Mouse (Mus musculus) MEL (cell line): ENCODE measurements at regions not wholly inside any gene's neighbourhood (a gene's known extent, or its start where the extent isn't known, plus 50 kb on each side); places are given as distances from the start of the nearest gene placed in this dataset.

Source experiments
- DNase-seq: peaks from one replicate; pipeline ENCODE4 v3.0.0; 2011; ENCODE audit warnings: low read depth, low spot score
- H3K27ac ChIP-seq: 2 replicates; pipeline ENCODE4 v1.5.1; 2012; ENCODE audit warnings: low read depth, mild to moderate bottlenecking, control low read depth, low read length, moderate library complexity; ENCODE audit not compliant: control insufficient read depth
- H3K27me3 ChIP-seq, 2 experiments: fragments of 150-350 bp in 1 of 2; sonication (generic) in 1 of 2; 2 replicates each; pipeline ENCODE4 v1.6.1; 2012; ENCODE audit warnings: low read length in 2 of 2, mild to moderate bottlenecking in 2 of 2, improper control_type of control experiment in 1 of 2, moderate library complexity in 1 of 2; ENCODE audit not compliant: insufficient read depth in 2 of 2, control insufficient read depth in 1 of 2
- H3K36me3 ChIP-seq, 2 experiments: 2 replicates each; pipeline ENCODE4 v1.6.1; 2012 to 2014; ENCODE audit warnings: low read length in 2 of 2, improper control_type of control experiment in 1 of 2, inconsistent platforms in 1 of 2, mild to moderate bottlenecking in 1 of 2; ENCODE audit not compliant: insufficient read depth in 2 of 2, control insufficient read depth in 1 of 2
- H3K4me1 ChIP-seq, 2 experiments: fragments of 150-350 bp in 1 of 2; sonication (generic) in 1 of 2; 2 replicates each; pipeline ENCODE4 v1.6.1; 2012; ENCODE audit warnings: low read length in 2 of 2, improper control_type of control experiment in 1 of 2, mild to moderate bottlenecking in 1 of 2; ENCODE audit not compliant: insufficient read depth in 2 of 2, control insufficient read depth in 1 of 2
- H3K4me3 ChIP-seq, 2 experiments: fragments of 150-350 bp in 1 of 2; sonication (generic) in 1 of 2; 2 replicates each; pipeline ENCODE4 v1.5.1; 2012; ENCODE audit warnings: low read depth in 2 of 2, low read length in 2 of 2, mild to moderate bottlenecking in 2 of 2, moderate library complexity in 2 of 2, control low read depth in 1 of 2, improper control_type of control experiment in 1 of 2; ENCODE audit not compliant: control insufficient read depth in 1 of 2, insufficient read depth in 1 of 2
- H3K79me2 ChIP-seq: 2 replicates; pipeline ENCODE4 v1.6.1; 2012; ENCODE audit warnings: mild to moderate bottlenecking, low read length, moderate library complexity; ENCODE audit not compliant: control insufficient read depth, poor library complexity, insufficient read depth
- H3K9ac ChIP-seq: 2 replicates; pipeline ENCODE4 v1.6.1; 2012; ENCODE audit warnings: low read depth, mild to moderate bottlenecking, control low read depth, low read length, moderate library complexity; ENCODE audit not compliant: control insufficient read depth, poor library complexity, severe bottlenecking
- H3K9me3 ChIP-seq: fragments of 150-350 bp; sonication (generic); replicated peaks from 2 replicates; pipeline ENCODE4 v1.6.1; 2012; ENCODE audit warnings: mild to moderate bottlenecking, low read length, improper control_type of control experiment, moderate library complexity; ENCODE audit not compliant: insufficient read depth
- BHLHE40 ChIP-seq: IDR thresholded peaks from 2 replicates; pipeline ENCODE4 v1.6.1; 2012; ENCODE audit warnings: low read depth, mild to moderate bottlenecking, inconsistent platforms, low read length, improper control_type of control experiment, borderline replicate concordance
- CHD1 ChIP-seq: IDR thresholded peaks from 2 replicates; pipeline ENCODE4 v1.6.1; 2012; ENCODE audit warnings: low read depth, mild to moderate bottlenecking, inconsistent platforms, low read length, improper control_type of control experiment
- CTCF ChIP-seq, 3 experiments: IDR thresholded peaks in 2 of 3; conservative IDR thresholded peaks in 1 of 3; 2 replicates each; pipeline ENCODE4 v1.5.1; 2011 to 2012; ENCODE audit warnings: low read length in 3 of 3, low read depth in 2 of 3, mild to moderate bottlenecking in 2 of 3, improper control_type of control experiment in 1 of 3, inconsistent platforms in 1 of 3, mixed read lengths in 1 of 3, moderate library complexity in 1 of 3; ENCODE audit not compliant: control insufficient read depth in 1 of 3, insufficient read depth in 1 of 3, poor library complexity in 1 of 3, severe bottlenecking in 1 of 3
- E2F4 ChIP-seq: IDR thresholded peaks from 2 replicates; pipeline ENCODE4 v1.6.1; 2011; ENCODE audit warnings: low read depth, low read length, improper control_type of control experiment, borderline replicate concordance
- ELF1 ChIP-seq: IDR thresholded peaks from 2 replicates; pipeline ENCODE4 v1.6.1; 2014; ENCODE audit warnings: low read depth, mild to moderate bottlenecking, inconsistent platforms, low read length, improper control_type of control experiment, moderate library complexity
- ETS1 ChIP-seq: IDR thresholded peaks from 2 replicates; pipeline ENCODE4 v1.6.1; 2012; ENCODE audit warnings: low read depth, mild to moderate bottlenecking, inconsistent platforms, low read length, improper control_type of control experiment, moderate library complexity
- HCFC1 ChIP-seq: IDR thresholded peaks from 2 replicates; pipeline ENCODE4 v1.6.1; 2012; ENCODE audit warnings: low read depth, mild to moderate bottlenecking, inconsistent platforms, low read length, improper control_type of control experiment, moderate library complexity
- JUND ChIP-seq: IDR thresholded peaks from 2 replicates; pipeline ENCODE4 v1.6.1; 2011; ENCODE audit warnings: low read depth, mild to moderate bottlenecking, improper control_type of control experiment, low read length
- KAT2A ChIP-seq: conservative IDR thresholded peaks from 2 replicates; pipeline ENCODE4 v1.6.1; 2012; ENCODE audit warnings: low read depth, low read length, improper control_type of control experiment, inconsistent platforms
- MAX ChIP-seq: IDR thresholded peaks from 2 replicates; pipeline ENCODE4 v1.6.1; 2011; ENCODE audit warnings: low read length, improper control_type of control experiment
- MXI1 ChIP-seq: IDR thresholded peaks from 2 replicates; pipeline ENCODE4 v1.6.1; 2011; ENCODE audit warnings: mild to moderate bottlenecking, low read depth, low read length, improper control_type of control experiment
- MYB ChIP-seq: IDR thresholded peaks from 2 replicates; pipeline ENCODE4 v1.6.1; 2011; ENCODE audit warnings: mild to moderate bottlenecking, low read depth, low read length, improper control_type of control experiment
- MYC ChIP-seq: IDR thresholded peaks from 2 replicates; pipeline ENCODE4 v1.6.1; 2011; ENCODE audit warnings: low read depth, mild to moderate bottlenecking, low read length, improper control_type of control experiment, moderate library complexity
- POLR2AphosphoS2 ChIP-seq: IDR thresholded peaks from 2 replicates; pipeline ENCODE4 v1.6.1; 2011; ENCODE audit warnings: low read length, improper control_type of control experiment
- POLR2AphosphoS5 ChIP-seq: IDR thresholded peaks from 2 replicates; pipeline ENCODE4 v1.6.1; 2012; ENCODE audit warnings: low read depth, borderline replicate concordance, mild to moderate bottlenecking, inconsistent platforms, low read length, moderate library complexity, mixed read lengths
- RCOR1 ChIP-seq: IDR thresholded peaks from 2 replicates; pipeline ENCODE4 v1.6.1; 2012; ENCODE audit warnings: low read depth, mild to moderate bottlenecking, inconsistent platforms, low read length, improper control_type of control experiment
- SIN3A ChIP-seq: IDR thresholded peaks from 2 replicates; pipeline ENCODE4 v1.6.1; 2012; ENCODE audit warnings: low read length, improper control_type of control experiment, inconsistent platforms
- SMC3 ChIP-seq: IDR thresholded peaks from 2 replicates; pipeline ENCODE4 v1.6.1; 2011; ENCODE audit warnings: low read depth, low read length, improper control_type of control experiment
- TAL1 ChIP-seq: IDR thresholded peaks from 2 replicates; pipeline ENCODE4 v1.6.1; 2012; ENCODE audit warnings: mild to moderate bottlenecking, inconsistent platforms, low read length, moderate library complexity, mixed read lengths
- UBTF ChIP-seq: IDR thresholded peaks from 2 replicates; pipeline ENCODE4 v1.6.1; 2012; ENCODE audit warnings: low read depth, mild to moderate bottlenecking, inconsistent platforms, low read length, improper control_type of control experiment, moderate library complexity, borderline replicate concordance; ENCODE audit not compliant: insufficient read depth
- USF1 ChIP-seq: IDR thresholded peaks from 2 replicates; pipeline ENCODE4 v1.6.1; 2014; ENCODE audit warnings: low read depth, mild to moderate bottlenecking, inconsistent platforms, low read length, improper control_type of control experiment, moderate library complexity
- USF2 ChIP-seq, 2 experiments: IDR thresholded peaks; 2 replicates each; pipeline ENCODE4 v1.6.1; 2011 to 2012; ENCODE audit warnings: improper control_type of control experiment in 2 of 2, low read length in 2 of 2, borderline replicate concordance in 1 of 2, inconsistent platforms in 1 of 2, low read depth in 1 of 2, mild to moderate bottlenecking in 1 of 2; ENCODE audit not compliant: insufficient read depth in 1 of 2
- ZC3H11A ChIP-seq: IDR thresholded peaks from 2 replicates; pipeline ENCODE4 v1.6.1; 2012; ENCODE audit warnings: low read depth, mild to moderate bottlenecking, inconsistent platforms, low read length, improper control_type of control experiment
- ZMIZ1 ChIP-seq: IDR thresholded peaks from 2 replicates; pipeline ENCODE4 v1.6.1; 2012; ENCODE audit warnings: low read depth, mild to moderate bottlenecking, inconsistent platforms, low read length, improper control_type of control experiment, moderate library complexity
- ZNF384 ChIP-seq: IDR thresholded peaks from 2 replicates; pipeline ENCODE4 v1.6.1; 2012; ENCODE audit warnings: low read depth, mild to moderate bottlenecking, inconsistent platforms, low read length, improper control_type of control experiment

DNA sequence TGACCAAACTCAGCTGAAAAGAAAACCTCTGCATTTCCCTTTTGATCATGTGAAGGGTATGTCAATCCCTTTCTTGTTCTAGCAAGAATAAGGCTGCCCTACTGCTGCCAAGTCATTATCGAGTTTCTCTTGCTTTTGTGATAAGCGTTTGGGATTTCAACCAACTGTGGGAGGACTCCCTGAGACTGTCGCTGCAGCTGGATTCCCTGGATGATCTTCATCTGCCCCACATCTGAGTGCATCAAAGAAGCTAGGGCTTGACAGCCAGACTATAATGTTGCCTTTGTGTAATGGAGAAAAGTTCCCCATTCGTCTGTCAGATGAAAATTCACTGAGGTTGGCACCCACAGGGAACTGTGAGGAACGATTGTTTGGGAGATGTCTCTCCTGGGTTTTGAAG lies 147.4 kb upstream of the Ptprk start:
- Histone ChIP-seq H3K36me3 (no peaks in the 10 kb centered on the region), H3K27ac (no peak overlapping the region)
- TF ChIP-seq ETS1 (no peak), CTCF (IDR thresholded peaks at IDR 0.05 in 2 of 3, conservative IDR thresholded peaks at IDR 0.05 in 1 of 3; ENCODE audit: control insufficient read depth in 1 of 3, insufficient read depth in 1 of 3, low read depth in 2 of 3, low read length in 3 of 3, poor library complexity in 1 of 3, severe bottlenecking in 1 of 3) (no peak), USF2 (IDR thresholded peaks at IDR 0.05; ENCODE audit: borderline replicate concordance in 1 of 2, insufficient read depth in 1 of 2, low read depth in 1 of 2, low read length in 2 of 2) (no peak), POLR2AphosphoS5 (no peak), ZC3H11A (no peak), MXI1 (no peak), USF1 (no peak), MYB (no peak), HCFC1 (no peak), UBTF (no peak), MAX (no peak), KAT2A (no peak)

DNA sequence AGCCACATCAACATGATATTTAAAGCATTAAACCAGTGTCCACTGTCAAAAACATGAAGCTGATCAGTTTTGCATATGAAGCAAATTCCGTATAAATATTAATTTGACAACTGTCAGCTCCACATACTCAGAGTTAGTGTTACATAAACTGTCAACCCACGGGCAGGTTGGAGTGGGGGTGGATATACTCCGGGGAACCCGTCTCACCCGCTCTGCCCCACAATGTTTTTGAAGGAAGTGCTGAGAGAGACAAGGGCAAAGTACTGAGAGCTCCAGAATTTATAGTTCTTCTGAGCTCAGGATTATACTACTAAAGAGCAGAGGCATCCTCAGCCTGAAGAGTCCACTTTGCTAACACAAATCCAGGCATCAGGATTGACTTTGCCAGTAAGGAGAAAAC lies 132.5 kb upstream of the Ptprk start:
- Histone ChIP-seq H3K79me2 (no peaks in the 10 kb centered on the region), H3K4me3 (no peak overlapping the region), H3K27ac (no peak overlapping the region), H3K4me1 (no peaks in the 10 kb centered on the region), H3K36me3 (no peaks in the 10 kb centered on the region), H3K9ac (no peak overlapping the region), H3K9me3 (no peaks in the 10 kb centered on the region), H3K27me3 (no peaks in the 10 kb centered on the region)
- DNase-seq: no peak
- TF ChIP-seq MYC (no peak), ZNF384 (no peak), MYB (no peak), ELF1 (no peak), ZMIZ1 (no peak), POLR2AphosphoS5 (no peak), BHLHE40 (no peak), ETS1 (no peak), TAL1 (no peak), ZC3H11A (no peak), SMC3 (no peak), UBTF (no peak), POLR2AphosphoS2 (no peak), JUND (no peak), MXI1 (no peak), CHD1 (no peak), RCOR1 (no peak), SIN3A (no peak), E2F4 (no peak)

More for the DNA sequence above, 147.4 kb upstream of the Ptprk start:
- Histone ChIP-seq H3K27me3 (no peaks in the 10 kb centered on the region), H3K4me1 (no peaks in the 10 kb centered on the region), H3K9ac (no peak overlapping the region), H3K79me2 (no peaks in the 10 kb centered on the region), H3K4me3 (no peak overlapping the region), H3K9me3 (no peaks in the 10 kb centered on the region)
- DNase-seq: no peak
